Mouse (Mus musculus): ENCODE data around the gene Tmem270. TPM values are rescaled to one million over a fixed set of nuclear protein-coding genes. Genes with fewer than 3 reads are reported as not detected.

Gene Tmem270
- polyA plus RNA-seq, 1 experiment = 0.09 TPM

GRCm38 (mm10) chr5:134852873-134853272 lies 53.7 kb downstream of the Tmem270 start:
- Histone ChIP-seq H3K4me1 (ENCODE audit: control insufficient read depth, insufficient read depth, low read length) (no peaks in the 10 kb centered on the region), H3K36me3 (ENCODE audit: control insufficient read depth, insufficient read depth, low read length) (no peaks in the 10 kb centered on the region), H3K27me3 (replicated peaks; ENCODE audit: control insufficient read depth, insufficient read depth, low read length) (no peaks in the 10 kb centered on the region), H3K4me3 (ENCODE audit: insufficient read depth, low read depth, low read length) (no peak overlapping the region), H3K27ac (ENCODE audit: insufficient read depth, low read depth, low read length) (no peak overlapping the region)
- no peak for DNase-seq
- 92% methylated on average over 5 of the region's 5 CpGs for WGBS
- TF ChIP-seq POLR2A (IDR thresholded peaks at IDR 0.05; ENCODE audit: low read depth, low read length) (no peak), CTCF (conservative IDR thresholded peaks at IDR 0.05; ENCODE audit: insufficient read depth, insufficient read length, low read depth, low read length) (no peak)

Other genes with a start within 250 kb of the Tmem270 start
- 7.3 and 7.9 TPM in 2 replicates for gene Limk1, start 218.1 kb downstream of the Tmem270 start, polyA plus RNA-seq (2012; rRNA removed)
- 23.6 and 30.8 TPM in 2 replicates for gene Eln, start 159.4 kb downstream of the Tmem270 start, polyA plus RNA-seq (2012; rRNA removed)
- gene Cldn13, start 8.8 kb upstream of the Tmem270 start, polyA plus RNA-seq (2012; rRNA removed) = not detected in 2 replicates
- gene Mettl27, start 25.6 kb upstream of the Tmem270 start, polyA plus RNA-seq (2012; rRNA removed) = 33.7 and 38.0 TPM in 2 replicates
- gene Cldn4, start 40.2 kb upstream of the Tmem270 start, polyA plus RNA-seq (2012; rRNA removed) = 37.5 and 44.1 TPM in 2 replicates
- 26.7 and 36.7 TPM in 2 replicates for gene Cldn3, start 79.5 kb upstream of the Tmem270 start, polyA plus RNA-seq (2012; rRNA removed)
- 111 and 121 TPM in 2 replicates for gene Abhd11, start 102.4 kb upstream of the Tmem270 start, polyA plus RNA-seq (2012; rRNA removed)
- 3.9 and 4.1 TPM in 2 replicates for gene Stx1a, start 116.7 kb upstream of the Tmem270 start, polyA plus RNA-seq (2012; rRNA removed)
- gene Dnajc30, start 157.5 kb upstream of the Tmem270 start, polyA plus RNA-seq (2012; rRNA removed) = 47.3 and 63.3 TPM in 2 replicates
- 50.4 and 50.7 TPM in 2 replicates for gene Bud23, start 158.2 kb upstream of the Tmem270 start, polyA plus RNA-seq (2012; rRNA removed)
- gene Vps37d, start 171.5 kb upstream of the Tmem270 start, polyA plus RNA-seq (2012; rRNA removed) = 7.3 and 8.7 TPM in 2 replicates
- gene Mlxipl, start 183.2 kb upstream of the Tmem270 start, polyA plus RNA-seq (2012; rRNA removed) = 144 and 170 TPM in 2 replicates
- 10.1 and 10.2 TPM in 2 replicates for gene Tbl2, start 242.9 kb upstream of the Tmem270 start, polyA plus RNA-seq (2012; rRNA removed)